Mouse (Mus musculus) MEL (cell line): ENCODE results near the gene Adgrf3. TPM values are rescaled to one million over a fixed set of nuclear protein-coding genes. Genes with fewer than 3 reads are reported as not detected.

Experiments
- DNase-seq: peaks from one replicate; pipeline ENCODE4 v3.0.0; 2011; ENCODE audit warnings: low read depth, low spot score
- H3K27ac ChIP-seq: 2 replicates; pipeline ENCODE4 v1.5.1; 2012; ENCODE audit warnings: low read depth, mild to moderate bottlenecking, control low read depth, low read length, moderate library complexity; ENCODE audit not compliant: control insufficient read depth
- H3K27me3 ChIP-seq, 2 experiments: fragments of 150-350 bp in 1 of 2; sonication (generic) in 1 of 2; 2 replicates each; pipeline ENCODE4 v1.6.1; 2012; ENCODE audit warnings: low read length in 2 of 2, mild to moderate bottlenecking in 2 of 2, improper control_type of control experiment in 1 of 2, moderate library complexity in 1 of 2; ENCODE audit not compliant: insufficient read depth in 2 of 2, control insufficient read depth in 1 of 2
- H3K36me3 ChIP-seq, 2 experiments: 2 replicates each; pipeline ENCODE4 v1.6.1; 2012 to 2014; ENCODE audit warnings: low read length in 2 of 2, improper control_type of control experiment in 1 of 2, inconsistent platforms in 1 of 2, mild to moderate bottlenecking in 1 of 2; ENCODE audit not compliant: insufficient read depth in 2 of 2, control insufficient read depth in 1 of 2
- H3K4me1 ChIP-seq, 2 experiments: fragments of 150-350 bp in 1 of 2; sonication (generic) in 1 of 2; 2 replicates each; pipeline ENCODE4 v1.6.1; 2012; ENCODE audit warnings: low read length in 2 of 2, improper control_type of control experiment in 1 of 2, mild to moderate bottlenecking in 1 of 2; ENCODE audit not compliant: insufficient read depth in 2 of 2, control insufficient read depth in 1 of 2
- H3K4me3 ChIP-seq, 2 experiments: fragments of 150-350 bp in 1 of 2; sonication (generic) in 1 of 2; 2 replicates each; pipeline ENCODE4 v1.5.1; 2012; ENCODE audit warnings: low read depth in 2 of 2, low read length in 2 of 2, mild to moderate bottlenecking in 2 of 2, moderate library complexity in 2 of 2, control low read depth in 1 of 2, improper control_type of control experiment in 1 of 2; ENCODE audit not compliant: control insufficient read depth in 1 of 2, insufficient read depth in 1 of 2
- H3K79me2 ChIP-seq: 2 replicates; pipeline ENCODE4 v1.6.1; 2012; ENCODE audit warnings: mild to moderate bottlenecking, low read length, moderate library complexity; ENCODE audit not compliant: control insufficient read depth, poor library complexity, insufficient read depth
- H3K9ac ChIP-seq: 2 replicates; pipeline ENCODE4 v1.6.1; 2012; ENCODE audit warnings: low read depth, mild to moderate bottlenecking, control low read depth, low read length, moderate library complexity; ENCODE audit not compliant: control insufficient read depth, poor library complexity, severe bottlenecking
- H3K9me3 ChIP-seq: fragments of 150-350 bp; sonication (generic); replicated peaks from 2 replicates; pipeline ENCODE4 v1.6.1; 2012; ENCODE audit warnings: mild to moderate bottlenecking, low read length, improper control_type of control experiment, moderate library complexity; ENCODE audit not compliant: insufficient read depth
- CHD1 ChIP-seq: IDR thresholded peaks from 2 replicates; pipeline ENCODE4 v1.6.1; 2012; ENCODE audit warnings: low read depth, mild to moderate bottlenecking, inconsistent platforms, low read length, improper control_type of control experiment
- E2F4 ChIP-seq: IDR thresholded peaks from 2 replicates; pipeline ENCODE4 v1.6.1; 2011; ENCODE audit warnings: low read depth, low read length, improper control_type of control experiment, borderline replicate concordance
- EP300 ChIP-seq, 2 experiments: IDR thresholded peaks; 2 replicates each; pipeline ENCODE4 v1.6.1; 2011; ENCODE audit warnings: improper control_type of control experiment in 2 of 2, low read length in 2 of 2, low read depth in 1 of 2, mild to moderate bottlenecking in 1 of 2
- ETS1 ChIP-seq: IDR thresholded peaks from 2 replicates; pipeline ENCODE4 v1.6.1; 2012; ENCODE audit warnings: low read depth, mild to moderate bottlenecking, inconsistent platforms, low read length, improper control_type of control experiment, moderate library complexity
- GATA1 ChIP-seq: IDR thresholded peaks from 2 replicates; pipeline ENCODE4 v1.6.1; 2011; ENCODE audit warnings: low read depth, low read length, improper control_type of control experiment
- HCFC1 ChIP-seq: IDR thresholded peaks from 2 replicates; pipeline ENCODE4 v1.6.1; 2012; ENCODE audit warnings: low read depth, mild to moderate bottlenecking, inconsistent platforms, low read length, improper control_type of control experiment, moderate library complexity
- MAFK ChIP-seq: IDR thresholded peaks from 2 replicates; pipeline ENCODE4 v1.6.1; 2011; ENCODE audit warnings: low read depth, mild to moderate bottlenecking, low read length, improper control_type of control experiment, borderline replicate concordance
- MAX ChIP-seq: IDR thresholded peaks from 2 replicates; pipeline ENCODE4 v1.6.1; 2011; ENCODE audit warnings: low read length, improper control_type of control experiment
- MAZ ChIP-seq: IDR thresholded peaks from 2 replicates; pipeline ENCODE4 v1.6.1; 2012; ENCODE audit warnings: low read depth, mild to moderate bottlenecking, inconsistent platforms, low read length, improper control_type of control experiment
- NELFE ChIP-seq: IDR thresholded peaks from 2 replicates; pipeline ENCODE4 v1.6.1; 2011; ENCODE audit warnings: low read depth, low read length, improper control_type of control experiment
- POLR2AphosphoS2 ChIP-seq: IDR thresholded peaks from 2 replicates; pipeline ENCODE4 v1.6.1; 2011; ENCODE audit warnings: low read length, improper control_type of control experiment
- POLR2AphosphoS5 ChIP-seq: IDR thresholded peaks from 2 replicates; pipeline ENCODE4 v1.6.1; 2012; ENCODE audit warnings: low read depth, borderline replicate concordance, mild to moderate bottlenecking, inconsistent platforms, low read length, moderate library complexity, mixed read lengths
- RCOR1 ChIP-seq: IDR thresholded peaks from 2 replicates; pipeline ENCODE4 v1.6.1; 2012; ENCODE audit warnings: low read depth, mild to moderate bottlenecking, inconsistent platforms, low read length, improper control_type of control experiment
- SIN3A ChIP-seq: IDR thresholded peaks from 2 replicates; pipeline ENCODE4 v1.6.1; 2012; ENCODE audit warnings: low read length, improper control_type of control experiment, inconsistent platforms
- UBTF ChIP-seq: IDR thresholded peaks from 2 replicates; pipeline ENCODE4 v1.6.1; 2012; ENCODE audit warnings: low read depth, mild to moderate bottlenecking, inconsistent platforms, low read length, improper control_type of control experiment, moderate library complexity, borderline replicate concordance; ENCODE audit not compliant: insufficient read depth
- USF1 ChIP-seq: IDR thresholded peaks from 2 replicates; pipeline ENCODE4 v1.6.1; 2014; ENCODE audit warnings: low read depth, mild to moderate bottlenecking, inconsistent platforms, low read length, improper control_type of control experiment, moderate library complexity
- USF2 ChIP-seq, 2 experiments: IDR thresholded peaks; 2 replicates each; pipeline ENCODE4 v1.6.1; 2011 to 2012; ENCODE audit warnings: improper control_type of control experiment in 2 of 2, low read length in 2 of 2, borderline replicate concordance in 1 of 2, inconsistent platforms in 1 of 2, low read depth in 1 of 2, mild to moderate bottlenecking in 1 of 2; ENCODE audit not compliant: insufficient read depth in 1 of 2
- ZKSCAN1 ChIP-seq: IDR thresholded peaks from 2 replicates; pipeline ENCODE4 v1.6.1; 2012; ENCODE audit warnings: low read depth, mild to moderate bottlenecking, inconsistent platforms, low read length, improper control_type of control experiment, moderate library complexity
- polyA plus RNA-seq, 2 experiments: library from polyadenylated mRNA; stranded (reverse) in 1 of 2; unstranded in 1 of 2; fragments of >175 nt in 1 of 2; fragments of >200 nt in 1 of 2; gene quantifications; 2 replicates each; pipeline versions ENCODE4 v1.2.1 to v1.2.4; 2012; ENCODE audit warnings: low replicate concordance in 2 of 2, low read depth in 1 of 2; ENCODE audit not compliant: insufficient read length in 2 of 2, insufficient read depth in 1 of 2, missing spikeins in 1 of 2
- total RNA-seq: library from RNA; depleted of rRNA; stranded (reverse); fragments of 300-350 nt; gene quantifications from 2 replicates; pipeline ENCODE4 v1.2.3, GENCODE M21; 2012

Adgrf3 gene
- total and polyA plus RNA-seq, 3 experiments, result 1.7 to 2.7 TPM; not detected in 1

DNA sequence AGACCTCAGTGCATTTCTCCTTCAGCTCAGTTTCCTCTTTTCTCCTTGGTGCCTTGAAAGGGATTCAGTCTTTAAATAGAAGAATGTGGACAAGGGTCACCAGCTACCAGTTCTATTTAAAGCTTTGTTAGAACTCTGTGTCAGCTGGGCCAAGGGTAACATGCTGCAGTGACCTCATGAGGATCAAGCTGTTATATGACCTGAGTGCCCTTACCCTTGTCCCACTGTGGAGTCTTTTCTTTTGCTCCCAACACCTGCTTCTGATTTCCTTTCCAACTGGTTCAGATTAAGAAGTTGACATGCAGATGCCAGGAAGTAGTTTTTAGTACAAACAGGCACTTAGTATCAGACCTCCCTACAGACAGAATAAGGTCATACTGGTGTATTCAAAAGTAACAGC lies 33.4 kb downstream of the Adgrf3 start:
- no peaks in the 10 kb centered on the region for H3K27me3 ChIP-seq
- H3K79me2 ChIP-seq, result no peaks in the 10 kb centered on the region
- peaks cover 3 to 42% of the 10 kb centered on the region in 2 experiments for H3K36me3 ChIP-seq
- H3K9ac ChIP-seq, result no peak overlapping the region
- TF ChIP-seq POLR2AphosphoS2, result no peak
- no peak for TF ChIP-seq UBTF
- TF ChIP-seq RCOR1, result no peak
- TF ChIP-seq USF1, result no peak
- TF ChIP-seq NELFE, result no peak
- no peak for TF ChIP-seq ZKSCAN1
- no peak for TF ChIP-seq CHD1
- TF ChIP-seq MAZ, result no peak
- no peak for TF ChIP-seq HCFC1
- no peak for TF ChIP-seq SIN3A
- TF ChIP-seq, all 39 proteins: peak for 0
- H3K9me3 ChIP-seq, result no peaks in the 10 kb centered on the region
- no peaks in the 10 kb centered on the region for H3K4me1 ChIP-seq
- no peak overlapping the region for H3K27ac ChIP-seq
- no peak for DNase-seq
- no peak overlapping the region for H3K4me3 ChIP-seq

DNA sequence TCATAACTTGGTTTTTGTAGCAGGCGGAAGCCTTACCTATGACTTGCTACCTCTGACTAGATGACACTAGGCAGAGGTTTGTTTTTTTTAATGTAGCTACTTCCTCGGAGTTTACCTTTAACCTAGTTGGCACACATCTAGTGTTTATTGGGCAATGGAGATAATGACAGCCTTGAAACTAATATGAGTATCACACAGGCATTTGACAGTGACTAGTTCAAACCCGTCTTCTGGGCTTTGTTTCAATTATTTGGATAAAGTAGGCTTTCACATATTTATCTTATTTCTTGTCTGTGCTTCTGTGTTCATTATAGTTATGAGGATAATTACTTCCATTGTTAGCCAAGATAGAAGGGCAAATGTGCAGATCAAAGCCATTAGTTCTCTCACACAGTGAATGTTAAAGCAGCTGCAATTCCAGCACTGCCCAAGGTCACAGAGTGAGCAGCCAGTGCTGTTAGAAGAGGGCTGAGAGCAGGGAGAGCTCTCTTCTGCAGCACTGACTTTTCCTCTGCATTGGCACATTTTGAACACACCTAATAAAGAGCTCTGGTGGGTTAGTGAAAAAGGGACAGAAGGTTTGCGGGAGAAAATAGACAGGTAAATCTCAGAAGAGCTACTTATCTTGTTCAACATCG lies 35.1 kb downstream of the Adgrf3 start:
- no peak for DNase-seq
- H3K36me3 ChIP-seq, result peaks cover 3 to 40% of the 10 kb centered on the region in 2 experiments

DNA sequence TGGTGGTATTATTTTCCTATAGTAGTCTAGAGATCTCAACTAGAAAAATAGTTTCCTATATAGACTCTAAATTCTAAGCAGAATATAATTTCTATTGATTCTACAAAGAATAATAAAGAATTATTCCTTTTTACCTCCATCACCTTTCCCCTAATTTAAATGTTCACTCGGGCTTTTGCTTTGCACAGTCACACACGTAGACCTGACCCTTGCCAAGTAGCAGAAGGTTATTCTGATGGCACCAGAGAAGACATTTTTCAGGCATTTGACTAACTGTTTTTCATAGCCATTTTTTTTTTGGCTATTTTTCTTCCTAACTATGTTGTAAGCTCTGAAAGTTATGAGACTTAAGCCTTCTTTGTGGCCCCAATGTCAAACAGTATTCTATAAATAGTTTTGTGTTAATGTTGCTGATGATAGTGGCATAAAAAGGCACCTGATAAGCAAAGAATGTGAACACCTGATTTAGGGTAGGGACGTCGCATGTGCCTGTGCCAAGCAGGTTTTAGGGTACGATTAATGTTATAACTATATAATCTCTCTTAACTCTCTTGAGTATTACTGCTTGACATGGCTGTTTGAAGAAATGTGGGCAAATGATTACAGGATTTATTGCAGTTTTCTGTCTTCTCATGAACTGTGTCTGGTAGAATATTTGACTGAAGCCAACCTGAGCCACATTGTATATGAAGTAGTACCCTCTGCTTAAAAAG lies 40.1 kb downstream of the Adgrf3 start:
- H3K79me2 ChIP-seq, result peaks cover 12% of the 10 kb centered on the region
- H3K4me1 ChIP-seq, result 0 out of 4 replicates have a peak, but pooled peaks cover 0 to 2% of the 10 kb centered on the region in 2 experiments
- H3K9me3 ChIP-seq, result no peaks in the 10 kb centered on the region
- no peak overlapping the region for H3K27ac ChIP-seq
- H3K9ac ChIP-seq, result no peak overlapping the region
- DNase-seq, result no peak
- TF ChIP-seq HCFC1, result no peak
- no peak for TF ChIP-seq POLR2AphosphoS5
- no peak for TF ChIP-seq MAFK
- no peak for TF ChIP-seq MAX
- TF ChIP-seq E2F4, result no peak
- TF ChIP-seq SIN3A, result no peak
- no peak for TF ChIP-seq RCOR1
- TF ChIP-seq ZKSCAN1, result no peak
- TF ChIP-seq CHD1, result no peak
- TF ChIP-seq, all 39 proteins: peak for 0
- Histone ChIP-seq H3K36me3 (peaks cover 3 to 26% of the 10 kb centered on the region in 2 experiments), H3K27me3 (no peaks in the 10 kb centered on the region), H3K4me3 (no peak overlapping the region)

More for the DNA sequence above, 35.1 kb downstream of the Adgrf3 start:
- TF ChIP-seq SIN3A (no peak), GATA1 (no peak), ETS1 (no peak), USF2 (IDR thresholded peaks at IDR 0.05; ENCODE audit: borderline replicate concordance in 1 of 2, insufficient read depth in 1 of 2, low read depth in 1 of 2, low read length in 2 of 2) (no peak), USF1 (no peak), EP300 (IDR thresholded peaks at IDR 0.05; ENCODE audit: low read depth in 1 of 2, low read length in 2 of 2) (no peak)
- H3K4me3 ChIP-seq, result no peak overlapping the region
- no peak overlapping the region for H3K9ac ChIP-seq
- no peaks in the 10 kb centered on the region for H3K79me2 ChIP-seq
- H3K27ac ChIP-seq, result no peak overlapping the region
- no peaks in the 10 kb centered on the region for H3K9me3 ChIP-seq
- no peaks in the 10 kb centered on the region for H3K4me1 ChIP-seq
- H3K27me3 ChIP-seq, result no peaks in the 10 kb centered on the region
